Mouse (Mus musculus): ENCODE measurements around the gene Fam167b. TPM values are rescaled to one million over a fixed set of nuclear protein-coding genes. Genes with fewer than 3 reads are reported as not detected.

The Fam167b gene
- total and polyA plus RNA-seq, 3 experiments, result 1.1 to 1.2 TPM; not detected in 1

DNA sequence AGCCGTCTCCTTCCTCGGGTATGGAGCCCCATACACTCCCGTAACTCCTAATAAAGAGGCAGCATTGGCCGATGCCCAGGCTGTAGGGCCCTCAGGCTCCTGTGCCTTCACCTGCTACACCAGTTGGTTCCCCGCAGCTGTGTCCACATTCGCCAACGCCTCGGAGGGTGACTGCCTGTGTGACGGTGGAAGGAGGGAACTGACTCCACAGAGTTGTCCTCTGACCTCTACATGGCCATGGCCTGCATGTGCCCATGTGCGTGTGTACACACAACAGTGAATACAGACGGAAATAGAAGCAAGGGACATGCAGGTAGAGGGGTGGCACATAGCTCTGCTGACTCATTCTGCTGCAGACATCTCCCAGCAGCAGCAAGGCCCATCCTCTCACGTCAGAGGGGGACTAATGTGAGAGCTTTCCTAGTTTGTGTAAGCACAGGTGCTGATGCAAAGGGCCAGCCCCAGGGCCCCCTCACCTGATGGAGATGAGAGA is 30.8 kb upstream of the Fam167b start (continued):
- TF ChIP-seq IRF4 (IDR thresholded peaks at IDR 0.05; ENCODE audit: low read depth, low read length), result peak; percentile 35; the same call in 1 of the 2 replicates
- 0 out of 2 replicates have a peak, but pooled peaks have one; percentile 4 for TF ChIP-seq POLR2AphosphoS2 (IDR thresholded peaks at IDR 0.05; ENCODE audit: low read depth, low read length)
- TF ChIP-seq PAX5 (IDR thresholded peaks at IDR 0.05; ENCODE audit: low read length), result no peak
- TF ChIP-seq E2F4 (IDR thresholded peaks at IDR 0.05; ENCODE audit: insufficient replicate concordance, low read depth, low read length), result no peak

GRCm38 (mm10) chr4:129608426-129609025 is 30.2 kb upstream of the Fam167b start:
- Histone ChIP-seq H3K79me2 (replicated peaks; ENCODE audit: control insufficient read depth, extremely low read depth, insufficient read depth, poor library complexity, severe bottlenecking) (no peaks in the 10 kb centered on the region), H3K27ac (ENCODE audit: insufficient read depth, low read depth) (peak overlapping the region; percentile 33; the same call in 1 of the 2 replicates), H3K4me2 (ENCODE audit: insufficient read depth, low read depth, poor library complexity, severe bottlenecking) (no peak overlapping the region), H3K27me3 (replicated peaks) (no peaks in the 10 kb centered on the region), H3K9ac (ENCODE audit: insufficient read depth, low read depth) (peak overlapping the region; percentile 1; the same call in 1 of the 2 replicates), H3K4me1 (ENCODE audit: control insufficient read depth in 1 of 2, insufficient read depth in 2 of 2) (peaks cover 6 to 49% of the 10 kb centered on the region in 2 experiments), H3K36me3 (replicated peaks in 1 of 2; ENCODE audit: control insufficient read depth in 1 of 2, insufficient read depth in 1 of 2, low read length in 1 of 2) (peaks cover 45 to 81% of the 10 kb centered on the region in 2 experiments), H3K4me3 (replicated peaks in 1 of 3; ENCODE audit: low read depth in 2 of 3, low read length in 2 of 3, poor library complexity in 1 of 3) (peak overlapping the region in 1 of 3 experiments; percentile 19), H3K9me3 (replicated peaks; ENCODE audit: low read length) (no peaks in the 10 kb centered on the region)
- TF ChIP-seq MYC (IDR thresholded peaks at IDR 0.05; ENCODE audit: low read depth, low read length) (peak; percentile 37; the same call in 1 of the 2 replicates), NRF1 (IDR thresholded peaks at IDR 0.05; ENCODE audit: low read depth, low read length) (peak; percentile 60; the same call in 1 of the 2 replicates), PAX5 (IDR thresholded peaks at IDR 0.05; ENCODE audit: low read length) (no peak), SMC3 (IDR thresholded peaks at IDR 0.05; ENCODE audit: low read depth, low read length) (peak; percentile 94), CTCF (conservative IDR thresholded peaks at IDR 0.05 in 1 of 2, IDR thresholded peaks at IDR 0.05 in 1 of 2; ENCODE audit: low read depth in 2 of 2, low read length in 2 of 2) (peak; percentile 81 to 95), RCOR1 (conservative IDR thresholded peaks at IDR 0.05; ENCODE audit: low read depth, low read length) (no peak), E2F4 (IDR thresholded peaks at IDR 0.05; ENCODE audit: insufficient replicate concordance, low read depth, low read length) (no peak), BHLHE40 (IDR thresholded peaks at IDR 0.05; ENCODE audit: low read depth, low read length) (no peak), ZC3H11A (IDR thresholded peaks at IDR 0.05; ENCODE audit: low read depth, low read length) (peak; percentile 81), TCF12 (IDR thresholded peaks at IDR 0.05; ENCODE audit: low read depth, low read length) (0 out of 2 replicates have a peak, but pooled peaks have one; percentile 13), JUND (conservative IDR thresholded peaks at IDR 0.05; ENCODE audit: low read depth, low read length) (no peak), MAZ (IDR thresholded peaks at IDR 0.05; ENCODE audit: low read depth, low read length) (no peak), ELF1 (IDR thresholded peaks at IDR 0.05; ENCODE audit: low read depth, low read length) (peak; percentile 74), IRF4 (IDR thresholded peaks at IDR 0.05; ENCODE audit: low read depth, low read length) (peak; percentile 45; the same call in 1 of the 2 replicates), ZNF384 (IDR thresholded peaks at IDR 0.05; ENCODE audit: low read depth, low read length) (no peak), EP300 (IDR thresholded peaks at IDR 0.05; ENCODE audit: low read length) (no peak), USF2 (conservative IDR thresholded peaks at IDR 0.05; ENCODE audit: low read depth, low read length) (0 out of 2 replicates have a peak, but pooled peaks have one; percentile 3), RAD21 (IDR thresholded peaks at IDR 0.05; ENCODE audit: low read depth, low read length) (peak; percentile 93), MEF2A (IDR thresholded peaks at IDR 0.05; ENCODE audit: borderline replicate concordance, low read depth, low read length) (no peak)
- dilution Hi-C loops (cut with MboI; ENCODE audit: extremely low pct_ligation_motif_present, extremely low pct_unique_long_range_greater_than_20kb, low sequenced_read_pairs), result no loop called here
- DNase-seq (ENCODE audit: extremely low read depth), result peak; percentile 95
- in situ Hi-C loops (cut with MboI; ENCODE audit: low pct_ligation_motif_present, low pct_unique_long_range_greater_than_20kb, low sequenced_read_pairs), result loop anchor here (5.0 to 25.0 kb wide), 2 partner anchors 56 to 246 kb away; no protein-coding TSS in a partner anchor
